Mouse (Mus musculus): ENCODE results near the gene Rpl13. TPM values are rescaled to one million over a fixed set of nuclear protein-coding genes. Genes with fewer than 3 reads are reported as not detected.

The Rpl13 gene
- polyA plus RNA-seq (2014; fragmentation: Nextera tagmentation; extraction: Ambion mirVana) = 1,722 and 1,770 TPM in 2 replicates

GRCm38 (mm10) chr8:123101735-123102685, at the start of gene Rpl13:
Gene Rpl13, plus strand, starts transcription at chr8:123102350.
- H3K9me3 ChIP-seq (ENCODE audit: low read depth, low read length) = no peaks in the 10 kb centered on the region
- no peak for TF ChIP-seq CTCF (IDR thresholded peaks at IDR 0.05; ENCODE audit: low read depth)
- peak within 1 kb of the TSS; percentile 98 for H3K4me2 ChIP-seq
- peak within 1 kb of the TSS; percentile 97 for H3K9ac ChIP-seq
- ATAC-seq (ENCODE audit: insufficient read depth) (peak; percentile 97), DNase-seq (peak; percentile 99)
- H3K4me1 ChIP-seq (ENCODE audit: insufficient read depth) = no peaks in the 10 kb centered on the region
- peak within 1 kb of the TSS; percentile 97 for H3K27ac ChIP-seq (ENCODE audit: low read depth)
- no peaks in the 10 kb centered on the region for H3K27me3 ChIP-seq (ENCODE audit: insufficient read depth, low read length)
- peak within 1 kb of the TSS; percentile 88 for H3K4me3 ChIP-seq (ENCODE audit: low read depth, low read length)
- under 1% methylated on average over 56 of the region's 56 CpGs for WGBS
- peaks cover 47% of the 10 kb centered on the region for H3K36me3 ChIP-seq (ENCODE audit: insufficient read depth)

- TF ChIP-seq CTCF (IDR thresholded peaks at IDR 0.05; ENCODE audit: low read depth) = no peak
- Histone ChIP-seq H3K27ac (ENCODE audit: low read depth) (no peak within 1 kb of the TSS), H3K4me3 (ENCODE audit: low read depth, low read length) (no peak within 1 kb of the TSS), H3K27me3 (ENCODE audit: insufficient read depth, low read length) (no peaks in the 10 kb centered on the region), H3K4me1 (ENCODE audit: insufficient read depth) (peaks cover 11% of the 10 kb centered on the region), H3K9ac (no peak within 1 kb of the TSS), H3K4me2 (no peak within 1 kb of the TSS), H3K9me3 (ENCODE audit: low read depth, low read length) (no peaks in the 10 kb centered on the region), H3K36me3 (ENCODE audit: insufficient read depth) (peaks cover 10% of the 10 kb centered on the region)
- no peak for ATAC-seq (ENCODE audit: insufficient read depth)
- 68% methylated on average over 7 of the region's 7 CpGs for WGBS
- DNase-seq = no peak
Observed at GRCm38 (mm10) chr8:123062721-123063120, 39.4 kb upstream of the Rpl13 start, which contains the start of gene Spg7. Gene Spg7, plus strand, starts transcription at chr8:123062942.

GRCm38 (mm10) chr8:123064072-123064471, 38.1 kb upstream of the Rpl13 start:
- H3K4me2 ChIP-seq = peak overlapping the region; percentile 95; the same call in 1 of the 2 replicates
- no peak overlapping the region for H3K27ac ChIP-seq (ENCODE audit: low read depth)
- DNase-seq = no peak
- 71% methylated on average over 4 of the region's 4 CpGs for WGBS
- H3K4me1 ChIP-seq (ENCODE audit: insufficient read depth) = peaks cover 11% of the 10 kb centered on the region
- H3K9me3 ChIP-seq (ENCODE audit: low read depth, low read length) = no peaks in the 10 kb centered on the region
- H3K4me3 ChIP-seq (ENCODE audit: low read depth, low read length) = peak overlapping the region; percentile 94; the same call in 1 of the 2 replicates
- TF ChIP-seq CTCF (IDR thresholded peaks at IDR 0.05; ENCODE audit: low read depth) = no peak
- H3K36me3 ChIP-seq (ENCODE audit: insufficient read depth) = peaks cover 18% of the 10 kb centered on the region
- H3K27me3 ChIP-seq (ENCODE audit: insufficient read depth, low read length) = no peaks in the 10 kb centered on the region
- peak overlapping the region; percentile 93; the same call in 1 of the 2 replicates for H3K9ac ChIP-seq
- no peak for ATAC-seq (ENCODE audit: insufficient read depth)

GRCm38 (mm10) chr8:123064809-123065213, 37.3 kb upstream of the Rpl13 start:
- peak overlapping the region; percentile 95 for H3K4me2 ChIP-seq
- peak overlapping the region; percentile 94 for H3K4me3 ChIP-seq (ENCODE audit: low read depth, low read length)
- peak overlapping the region; percentile 93 for H3K9ac ChIP-seq
- WGBS = under 1% methylated on average over 14 of the region's 14 CpGs
- H3K27ac ChIP-seq (ENCODE audit: low read depth) = peak overlapping the region; percentile 92
- DNase-seq (peak; percentile 50), ATAC-seq (ENCODE audit: insufficient read depth) (peak; percentile 2)
- H3K9me3 ChIP-seq (ENCODE audit: low read depth, low read length) = no peaks in the 10 kb centered on the region
- peaks cover 18% of the 10 kb centered on the region for H3K36me3 ChIP-seq (ENCODE audit: insufficient read depth)
- TF ChIP-seq CTCF (IDR thresholded peaks at IDR 0.05; ENCODE audit: low read depth) = no peak
- H3K27me3 ChIP-seq (ENCODE audit: insufficient read depth, low read length) = no peaks in the 10 kb centered on the region
- peaks cover 11% of the 10 kb centered on the region for H3K4me1 ChIP-seq (ENCODE audit: insufficient read depth)

GRCm38 (mm10) chr8:123065214-123066100, 36.7 kb upstream of the Rpl13 start:
- peak overlapping the region; percentile 94 for H3K4me3 ChIP-seq (ENCODE audit: low read depth, low read length)
- H3K27ac ChIP-seq (ENCODE audit: low read depth) = peak overlapping the region; percentile 92
- peak; percentile 59 for TF ChIP-seq CTCF (IDR thresholded peaks at IDR 0.05; ENCODE audit: low read depth)
- H3K36me3 ChIP-seq (ENCODE audit: insufficient read depth) = peaks cover 23% of the 10 kb centered on the region
- no peaks in the 10 kb centered on the region for H3K27me3 ChIP-seq (ENCODE audit: insufficient read depth, low read length)
- H3K9me3 ChIP-seq (ENCODE audit: low read depth, low read length) = no peaks in the 10 kb centered on the region
- under 1% methylated on average over 84 of the region's 84 CpGs for WGBS
- DNase-seq (peak; percentile 99), ATAC-seq (ENCODE audit: insufficient read depth) (peak; percentile 97)
- H3K4me1 ChIP-seq (ENCODE audit: insufficient read depth) = peaks cover 11% of the 10 kb centered on the region
- H3K9ac ChIP-seq = peak overlapping the region; percentile 93
- H3K4me2 ChIP-seq = peak overlapping the region; percentile 95

GRCm38 (mm10) chr8:123066101-123066683, 36.0 kb upstream of the Rpl13 start:
- Histone ChIP-seq H3K27me3 (ENCODE audit: insufficient read depth, low read length) (no peaks in the 10 kb centered on the region), H3K4me3 (ENCODE audit: low read depth, low read length) (peak overlapping the region; percentile 94), H3K9ac (peak overlapping the region; percentile 93), H3K27ac (ENCODE audit: low read depth) (peak overlapping the region; percentile 92), H3K4me1 (ENCODE audit: insufficient read depth) (peaks cover 11% of the 10 kb centered on the region), H3K36me3 (ENCODE audit: insufficient read depth) (peaks cover 28% of the 10 kb centered on the region), H3K4me2 (peak overlapping the region; percentile 95), H3K9me3 (ENCODE audit: low read depth, low read length) (no peaks in the 10 kb centered on the region)
- peak; percentile 46 for TF ChIP-seq CTCF (IDR thresholded peaks at IDR 0.05; ENCODE audit: low read depth)
- ATAC-seq (ENCODE audit: insufficient read depth) = no peak
- 27% methylated on average over 7 of the region's 7 CpGs for WGBS
- peak; percentile 40 for DNase-seq

Data from lung, embryonic 14.5 days (tissue).